Mouse (Mus musculus) ovary, adult 18-20 months (tissue): Measurements from ENCODE around the gene Gm20388.
"Not testable (repeated sequence)": the region's sequence is repeated elsewhere in the genome, so short reads cannot be mapped to it uniquely, and the experiment has no call there.

ENCODE experiments used
- DNase-seq: peaks from one replicate; pipeline ENCODE4 v3.0.0; 2022; ENCODE audit warnings: low spot score, mixed read lengths

Gene Gm20388

GRCm38 (mm10) chr8:123503801-123504467 lies 3593.3 kb downstream of the Gm20388 start:
- DNase-seq, result no peak

- no peak for DNase-seq
Observed at GRCm38 (mm10) chr8:123504591-123505195, 3594.1 kb downstream of the Gm20388 start.

GRCm38 (mm10) chr8:123505267-123505666 lies 3594.6 kb downstream of the Gm20388 start:
- DNase-seq, result no peak

- no peak for DNase-seq
Observed at GRCm38 (mm10) chr8:123505695-123506094, 3595.1 kb downstream of the Gm20388 start.

GRCm38 (mm10) chr8:123507153-123507552 lies 3596.5 kb downstream of the Gm20388 start:
- no peak for DNase-seq

- no peak for DNase-seq
Observed at GRCm38 (mm10) chr8:123510819-123511218, 3600.2 kb downstream of the Gm20388 start.

- no peak for DNase-seq
Observed at GRCm38 (mm10) chr8:123514136-123514535, 3603.5 kb downstream of the Gm20388 start.

- DNase-seq, result no peak
Observed at GRCm38 (mm10) chr8:123514781-123515539, 3604.3 kb downstream of the Gm20388 start, which contains the start of gene Dbndd1. Gene Dbndd1, minus strand, starts transcription at chr8:123515463.

- no peak for DNase-seq
Observed at GRCm38 (mm10) chr8:123515540-123515897, 3604.9 kb downstream of the Gm20388 start.

GRCm38 (mm10) chr8:123516596-123516995 lies 3606.0 kb downstream of the Gm20388 start:
- peak; percentile 33 for DNase-seq

- DNase-seq, result no peak
Observed at GRCm38 (mm10) chr8:123518172-123518571, 3607.5 kb downstream of the Gm20388 start.

- DNase-seq, result peak; percentile 87
Observed at GRCm38 (mm10) chr8:123518667-123519066, 3608.0 kb downstream of the Gm20388 start, which contains the start of gene Gas8. Gene Gas8, plus strand, starts transcription at chr8:123518834.

- not testable (repeated sequence) for DNase-seq
Observed at GRCm38 (mm10) chr8:123520048-123520447, 3609.4 kb downstream of the Gm20388 start.

- no peak for DNase-seq
Observed at GRCm38 (mm10) chr8:123527720-123528489, 3617.3 kb downstream of the Gm20388 start.

- no peak for DNase-seq
Observed at GRCm38 (mm10) chr8:123536242-123536989, 3625.8 kb downstream of the Gm20388 start.

- DNase-seq, result no peak
Observed at GRCm38 (mm10) chr8:123536990-123537380, 3626.3 kb downstream of the Gm20388 start.

- DNase-seq, result peak; percentile 36
Observed at GRCm38 (mm10) chr8:123537641-123538040, 3627.0 kb downstream of the Gm20388 start.

GRCm38 (mm10) chr8:123564221-123564620 lies 3653.6 kb downstream of the Gm20388 start:
- DNase-seq, result not testable (repeated sequence)

- peak; percentile 1 for DNase-seq
Observed at GRCm38 (mm10) chr8:123575386-123575785, 3664.7 kb downstream of the Gm20388 start.

- peak; percentile 10 for DNase-seq
Observed at GRCm38 (mm10) chr8:123600666-123601172, 3690.1 kb downstream of the Gm20388 start.

- DNase-seq, result not testable (repeated sequence)
Observed at GRCm38 (mm10) chr8:123601457-123601856, 3690.8 kb downstream of the Gm20388 start.
